ENCODE assay signal across 9 mouse cellular contexts in genomic region chr13:59889468-59890117, GRCm38 (mm10).
DNase-seq lines count a peak whose midpoint lies in the region; ATAC-seq and TF ChIP-seq lines count a peak whose summit lies in the region.
"Had no signal": no experiment of that assay in that cellular context is flagged by ENCODE, and none has a peak within 500 bp of the region (broad histone marks: within the 10 kb centered on the region; RNA-seq: fewer than 3 reads in every experiment).

No protein-coding gene starts in this region.

- peak; percentile 64; the same call in 1 of the 2 replicates for TF ChIP-seq CTCF in brain, embryonic 14.5 days (IDR thresholded peaks at IDR 0.05; ENCODE audit: borderline replicate concordance, extremely low read depth, insufficient read depth, insufficient read length)

- no peak for TF ChIP-seq POLR2A in brain, embryonic 14.5 days (IDR thresholded peaks at IDR 0.05; ENCODE audit: borderline replicate concordance, extremely low read depth, insufficient read depth, insufficient read length, poor library complexity, severe bottlenecking)

- WGBS in midbrain, embryonic 15.5 days, result 17% methylated on average over 10 of the region's 10 CpGs

- 0 out of 2 replicates have a peak overlapping the region, but pooled peaks have one; percentile 2 for H3K27ac ChIP-seq in midbrain, embryonic 15.5 days

- no peaks in the 10 kb centered on the region for H3K9me3 ChIP-seq in midbrain, embryonic 15.5 days

- H3K4me1 ChIP-seq in midbrain, embryonic 15.5 days, result peaks cover 7% of the 10 kb centered on the region

- H3K9ac ChIP-seq in midbrain, embryonic 15.5 days, result no peak overlapping the region

- no peaks in the 10 kb centered on the region for H3K36me3 ChIP-seq in midbrain, embryonic 15.5 days (replicated peaks)

- intact Hi-C loops in left cerebral cortex, postnatal 25 days (cut with DNase I), result loop anchor here (1.0 to 2.0 kb wide), 2 partner anchors 285 to 579 kb away; no protein-coding TSS in a partner anchor

- H3K4me2 ChIP-seq in midbrain, embryonic 15.5 days, result no peak overlapping the region

- H3K4me3 ChIP-seq in midbrain, embryonic 15.5 days, result no peak overlapping the region
- H3K4me3 ChIP-seq: erythroblast, embryonic 14.5 days had no signal

- DNase-seq in cerebellum, adult 9-10 months, result peak; percentile 10
- no peak for DNase-seq in cerebellum, adult 11 months
- peak; percentile 92 for DNase-seq in brain, embryonic 14.5 days (ENCODE audit: low read depth)
- DNase-seq in frontal cortex, adult 2 months (ENCODE audit: extremely low spot score in 1 of 2, low spot score in 1 of 2), result peak; percentile 16 to 71
- DNase-seq in induced T-regulatory cell, adult 2 months (ENCODE audit: low read depth), result peak; percentile 5
- DNase-seq in left cerebral cortex, postnatal 25 days (ENCODE audit: low spot score in 2 of 2), result peak; percentile 48 to 76
- DNase-seq in urinary bladder, postnatal 36 days (ENCODE audit: low spot score in 2 of 2), result peak; percentile 20 to 26

- peak; percentile 82 for ATAC-seq in midbrain, embryonic 15.5 days (replicated peaks)

- no peaks in the 10 kb centered on the region for H3K27me3 ChIP-seq in midbrain, embryonic 15.5 days (replicated peaks)
